Mouse (Mus musculus) ES-E14 (cell line): ENCODE results near the gene Shb.

Experiments used
- CHD2 ChIP-seq: IDR thresholded peaks from 2 replicates; pipeline ENCODE4 v1.6.1; 2014; ENCODE audit warnings: mild to moderate bottlenecking, low read depth, low read length, inconsistent platforms
- HCFC1 ChIP-seq: IDR thresholded peaks from 2 replicates; pipeline ENCODE4 v1.6.1; 2012; ENCODE audit warnings: low read length, inconsistent platforms, borderline replicate concordance; ENCODE audit not compliant: insufficient read depth
- MAFK ChIP-seq: IDR thresholded peaks from 2 replicates; pipeline ENCODE4 v1.6.1; 2014; ENCODE audit warnings: mild to moderate bottlenecking, low read depth, low read length, inconsistent platforms; ENCODE audit not compliant: insufficient read depth
- ZC3H11A ChIP-seq: IDR thresholded peaks from 2 replicates; pipeline ENCODE4 v1.6.1; 2012; ENCODE audit warnings: low read depth, mild to moderate bottlenecking, inconsistent platforms, low read length, borderline replicate concordance
- ZNF384 ChIP-seq: IDR thresholded peaks from 2 replicates; pipeline ENCODE4 v1.6.1; 2012; ENCODE audit warnings: low read depth, low read length, inconsistent platforms

GRCm38 (mm10) chr4:45497282-45497681, 35.0 kb downstream of the Shb start:
- TF ChIP-seq ZNF384, result no peak
- no peak for TF ChIP-seq ZC3H11A
- TF ChIP-seq MAFK, result no peak
- no peak for TF ChIP-seq CHD2
- no peak for TF ChIP-seq HCFC1
